Mouse (Mus musculus) layer of hippocampus, adult 9-11 months (tissue): ENCODE data around the gene Gm49380.

Source experiments
- DNase-seq: peaks from one replicate; pipeline ENCODE4 v3.0.0; 2022

The Gm49380 gene

GRCm38 (mm10) chr9:44087761-44088455, 25.4 kb downstream of the Gm49380 start:
- DNase-seq: peak; percentile 89

GRCm38 (mm10) chr9:44086960-44087359, 26.3 kb downstream of the Gm49380 start:
- no peak for DNase-seq

- DNase-seq: peak; percentile 88
These were observed 27.3 kb downstream of the Gm49380 start for GRCm38 (mm10) chr9:44085741-44086665.

GRCm38 (mm10) chr9:44085276-44085675, 28.0 kb downstream of the Gm49380 start:
- no peak for DNase-seq

- DNase-seq: peak; percentile 94
These were observed 28.6 kb downstream of the Gm49380 start for GRCm38 (mm10) chr9:44084659-44085229.

- DNase-seq: no peak
These were observed 29.1 kb downstream of the Gm49380 start for GRCm38 (mm10) chr9:44084236-44084635.

GRCm38 (mm10) chr9:44083392-44084121, 29.7 kb downstream of the Gm49380 start:
- DNase-seq: peak; percentile 91

GRCm38 (mm10) chr9:44082266-44082665, 31.0 kb downstream of the Gm49380 start:
- DNase-seq: no peak

- peak; percentile 7 for DNase-seq
These were observed 31.7 kb downstream of the Gm49380 start for GRCm38 (mm10) chr9:44081581-44081980.

GRCm38 (mm10) chr9:44080953-44081352, 32.3 kb downstream of the Gm49380 start:
- DNase-seq: peak; percentile 71

- DNase-seq: peak; percentile 5
These were observed 33.1 kb downstream of the Gm49380 start for GRCm38 (mm10) chr9:44079997-44080780.

GRCm38 (mm10) chr9:44078955-44079756, 34.1 kb downstream of the Gm49380 start:
- DNase-seq: peak; percentile 71

- peak; percentile 14 for DNase-seq
These were observed 35.0 kb downstream of the Gm49380 start for GRCm38 (mm10) chr9:44078136-44078797.

GRCm38 (mm10) chr9:44077266-44077910, 35.9 kb downstream of the Gm49380 start:
- no peak for DNase-seq

GRCm38 (mm10) chr9:44076764-44077120, 36.6 kb downstream of the Gm49380 start:
- DNase-seq: peak; percentile 73

- no peak for DNase-seq
These were observed 37.1 kb downstream of the Gm49380 start for GRCm38 (mm10) chr9:44075996-44076763.

- DNase-seq: no peak
These were observed 37.9 kb downstream of the Gm49380 start for GRCm38 (mm10) chr9:44075276-44075995.
